Mouse (Mus musculus) liver, embryonic 14.5 days (tissue): ENCODE data around the gene Magi1. TPM values are rescaled to one million over a fixed set of nuclear protein-coding genes. Genes with fewer than 3 reads are reported as not detected.
"Not testable (repeated sequence)": the region's sequence is repeated elsewhere in the genome, so short reads cannot be mapped to it uniquely, and the experiment has no call there.

Experiments
- ATAC-seq: fragments of 200-750 bp; cut with Nextera tagmentation; 2 replicates; pipeline ENCODE4 v1.8.0; 2017; ENCODE audit warnings: moderate number of reproducible peaks, mild to moderate bottlenecking, moderate library complexity; ENCODE audit not compliant: insufficient read depth
- DNase-seq, 3 experiments: peaks; one replicate each; pipeline ENCODE4 v3.0.0-alpha.2; 2012 to 2013; ENCODE audit warnings: low read depth in 3 of 3, low spot score in 3 of 3
- H3K27ac ChIP-seq: fragments of 300-500 bp; sonication (generic); 2 replicates; pipeline ENCODE4 v1.5.1; 2014; ENCODE audit warnings: moderate library complexity, mild to moderate bottlenecking, control low read depth, inconsistent platforms
- H3K27me3 ChIP-seq: fragments of 300-500 bp; sonication (generic); 2 replicates; pipeline ENCODE4 v1.6.1; 2014; ENCODE audit warnings: mild to moderate bottlenecking, low read length, moderate library complexity; ENCODE audit not compliant: control insufficient read depth, insufficient read depth
- H3K36me3 ChIP-seq: fragments of 300-500 bp; sonication (generic); replicated peaks from 2 replicates; pipeline ENCODE4 v1.6.1; 2014; ENCODE audit warnings: low read depth; ENCODE audit not compliant: control insufficient read depth, insufficient read depth
- H3K4me1 ChIP-seq, 2 experiments: fragments of 200-500 bp in 1 of 2; fragments of 300-500 bp in 1 of 2; sonication (generic) in 1 of 2; replicated peaks; 2 replicates each; pipeline ENCODE4 v1.6.1; 2012 to 2014; ENCODE audit warnings: antibody characterized with exemption in 1 of 2, inconsistent platforms in 1 of 2, low read length in 1 of 2; ENCODE audit not compliant: control insufficient read depth in 2 of 2, insufficient read depth in 2 of 2
- H3K4me2 ChIP-seq: fragments of 300-500 bp; sonication (generic); 2 replicates; pipeline ENCODE4 v1.6.1; 2014; ENCODE audit warnings: low read depth, mild to moderate bottlenecking, control low read depth, moderate library complexity
- H3K4me3 ChIP-seq, 2 experiments: fragments of 200-500 bp in 1 of 2; fragments of 300-500 bp in 1 of 2; sonication (generic) in 1 of 2; 2 replicates each; pipeline ENCODE4 v1.5.1; 2012 to 2014; ENCODE audit warnings: low read depth in 2 of 2, low read length in 2 of 2, mild to moderate bottlenecking in 2 of 2, control low read depth in 1 of 2, inconsistent platforms in 1 of 2, moderate library complexity in 1 of 2; ENCODE audit not compliant: insufficient read depth in 1 of 2
- H3K9ac ChIP-seq: fragments of 300-500 bp; sonication (generic); replicated peaks from 2 replicates; pipeline ENCODE4 v1.6.1; 2014; ENCODE audit warnings: mild to moderate bottlenecking, control low read depth, moderate library complexity
- H3K9me3 ChIP-seq: fragments of 300-500 bp; sonication (generic); 2 replicates; pipeline ENCODE4 v1.6.1; 2016; ENCODE audit warnings: low read length, mixed read lengths; ENCODE audit not compliant: control insufficient read depth
- CTCF ChIP-seq: IDR thresholded peaks from 2 replicates; pipeline ENCODE4 v1.5.1; 2016; ENCODE audit warnings: antibody characterized with exemption, low read depth, control low read depth
- EP300 ChIP-seq: IDR thresholded peaks from 2 replicates; pipeline ENCODE4 v1.6.1; 2016; ENCODE audit warnings: antibody characterized with exemption, low read depth
- WGBS: fragments of 180-500 bp; shearing (Covaris S2); extraction: QIAGEN DNeasy Blood & Tissue Kit; methylation state at CpG from one replicate; pipeline ENCODE4 v1.1.7; 2014; ENCODE audit not compliant: insufficient replicate concordance; 5-methylcytosine and 5-hydroxymethylcytosine counted together
- polyA plus RNA-seq, 2 experiments: library from polyadenylated mRNA; depleted of rRNA in 1 of 2; stranded (reverse) in 1 of 2; unstranded in 1 of 2; fragments of >200 nt; fragmentation: Nextera tagmentation in 1 of 2; extraction: Ambion mirVana in 1 of 2; gene quantifications; 2 replicates each; pipeline versions ENCODE4 v1.2.1 to v1.2.3; 2012 to 2014

Gene Magi1
- polyA plus RNA-seq, 2 experiments = 1.1 to 1.3 TPM

- 63% methylated on average over 4 of the region's 4 CpGs for WGBS
- TF ChIP-seq CTCF (no peak), EP300 (no peak)
- Histone ChIP-seq H3K4me1 (peaks cover 0 to 5% of the 10 kb centered on the region in 2 experiments; a peak in 2 of 4 replicates), H3K4me3 (no peak overlapping the region), H3K27me3 (no peaks in the 10 kb centered on the region), H3K4me2 (no peak overlapping the region), H3K36me3 (no peaks in the 10 kb centered on the region), H3K27ac (no peak overlapping the region), H3K9ac (no peak overlapping the region), H3K9me3 (no peaks in the 10 kb centered on the region)
- no peak for DNase-seq
- no peak for ATAC-seq
Measured at GRCm38 (mm10) chr6:94019935-94020334, 263.8 kb downstream of the Magi1 start.

- WGBS = 47% methylated on average over 2 of the region's 2 CpGs
- TF ChIP-seq CTCF (no peak), EP300 (no peak)
- DNase-seq = no peak
- Histone ChIP-seq H3K27me3 (no peaks in the 10 kb centered on the region), H3K4me2 (no peak overlapping the region), H3K4me1 (no peaks in the 10 kb centered on the region), H3K36me3 (no peaks in the 10 kb centered on the region), H3K9me3 (no peaks in the 10 kb centered on the region), H3K4me3 (no peak overlapping the region), H3K27ac (no peak overlapping the region), H3K9ac (no peak overlapping the region)
- ATAC-seq = no peak
Measured at GRCm38 (mm10) chr6:94013761-94014160, 270.0 kb downstream of the Magi1 start.

DNA sequence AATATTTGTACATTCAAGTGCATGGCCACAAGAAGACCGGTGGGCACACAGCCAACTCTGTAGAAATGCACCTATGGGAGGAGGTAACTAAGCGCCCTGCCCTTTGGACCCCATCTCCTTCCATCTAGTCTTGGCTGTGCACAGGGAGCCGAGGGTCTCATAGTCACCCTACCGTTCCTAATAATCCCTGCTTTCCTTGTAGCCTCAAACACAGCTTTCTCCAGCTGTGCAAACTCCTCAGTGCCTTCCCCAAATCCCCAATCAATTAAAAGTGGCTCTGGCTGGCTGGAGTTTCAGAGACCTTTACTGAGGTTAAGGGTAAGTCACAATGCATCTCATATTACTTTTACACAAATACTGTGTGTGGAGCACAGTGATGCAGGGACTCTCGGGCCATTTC, 271.8 kb downstream of the Magi1 start:
- 61% methylated on average over 5 of the region's 5 CpGs for WGBS

DNA sequence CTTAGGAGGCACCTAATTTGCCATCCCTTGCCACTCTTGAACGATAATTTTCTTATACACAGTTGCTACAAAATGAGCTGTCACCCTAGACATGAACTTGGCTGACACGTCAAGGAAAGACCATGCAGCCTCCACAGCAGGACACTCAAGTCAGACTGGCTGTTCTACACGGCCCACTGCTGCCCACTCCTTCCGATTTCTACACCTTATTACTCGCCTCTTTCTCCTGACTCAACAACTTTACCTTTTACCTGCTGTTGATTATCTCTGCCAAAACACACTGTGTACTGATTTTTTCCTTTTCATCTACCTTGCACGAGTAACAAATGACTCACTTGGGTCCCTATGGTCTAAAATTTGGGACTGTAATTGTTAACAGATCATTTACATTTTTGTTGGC, 272.2 kb downstream of the Magi1 start:
- no peak for ATAC-seq
- no peak for DNase-seq
- H3K27ac ChIP-seq = no peak overlapping the region
- H3K4me2 ChIP-seq = no peak overlapping the region
- WGBS = 57% methylated on average over 6 of the region's 6 CpGs
- H3K36me3 ChIP-seq = no peaks in the 10 kb centered on the region
- no peaks in the 10 kb centered on the region for H3K27me3 ChIP-seq
- H3K4me3 ChIP-seq = no peak overlapping the region
- H3K9ac ChIP-seq = no peak overlapping the region
- H3K9me3 ChIP-seq = no peaks in the 10 kb centered on the region
- no peaks in the 10 kb centered on the region for H3K4me1 ChIP-seq
- no peak for TF ChIP-seq CTCF

More for the DNA sequence above, 271.8 kb downstream of the Magi1 start:
- Histone ChIP-seq H3K4me3 (no peak overlapping the region), H3K9ac (no peak overlapping the region), H3K4me2 (no peak overlapping the region), H3K27me3 (no peaks in the 10 kb centered on the region), H3K36me3 (no peaks in the 10 kb centered on the region), H3K4me1 (no peaks in the 10 kb centered on the region), H3K9me3 (no peaks in the 10 kb centered on the region), H3K27ac (no peak overlapping the region)
- DNase-seq = no peak
- ATAC-seq = no peak
- TF ChIP-seq EP300 (no peak), CTCF (no peak)

GRCm38 (mm10) chr6:94008577-94008976, 275.1 kb downstream of the Magi1 start:
- H3K4me2 ChIP-seq = no peak overlapping the region
- DNase-seq = no peak
- no peaks in the 10 kb centered on the region for H3K36me3 ChIP-seq
- 0 out of 4 replicates have a peak, but pooled peaks cover 0 to 2% of the 10 kb centered on the region in 2 experiments for H3K4me1 ChIP-seq
- H3K9ac ChIP-seq = no peak overlapping the region
- H3K27me3 ChIP-seq = no peaks in the 10 kb centered on the region
- 42% methylated on average over 4 of the region's 4 CpGs for WGBS
- H3K27ac ChIP-seq = no peak overlapping the region
- no peak for ATAC-seq
- no peak overlapping the region for H3K4me3 ChIP-seq
- TF ChIP-seq CTCF = no peak
- TF ChIP-seq EP300 = no peak
- no peaks in the 10 kb centered on the region for H3K9me3 ChIP-seq

DNA sequence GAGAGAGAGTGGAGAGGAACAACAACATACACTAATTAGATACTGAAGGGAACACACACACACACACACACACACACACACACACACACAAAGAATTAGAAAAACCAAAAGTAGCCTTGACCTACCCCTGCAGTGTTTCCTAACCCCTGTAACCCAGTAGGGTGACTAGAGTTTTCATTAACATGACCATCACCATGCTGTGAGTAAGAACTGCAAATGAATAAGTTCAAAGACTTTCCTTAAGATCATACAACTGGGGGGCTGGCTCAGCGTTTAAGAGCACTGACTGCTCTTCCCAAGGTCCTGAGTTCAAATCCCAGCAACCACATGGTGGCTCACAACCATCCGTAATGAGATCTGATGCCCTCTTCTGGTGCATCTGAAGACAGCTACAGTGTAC, 280.1 kb downstream of the Magi1 start:
- H3K36me3 ChIP-seq, H3K9me3 ChIP-seq, H3K27ac ChIP-seq, H3K4me1 ChIP-seq, DNase-seq, H3K4me3 ChIP-seq, H3K4me2 ChIP-seq, H3K27me3 ChIP-seq, H3K9ac ChIP-seq, ATAC-seq: not testable (repeated sequence)
- WGBS = 50% methylated on average over 2 of the region's 2 CpGs
